Mouse (Mus musculus) CH12.LX (cell line): ENCODE measurements around the gene Iqcd. TPM values are rescaled to one million over a fixed set of nuclear protein-coding genes. Genes with fewer than 3 reads are reported as not detected.

Experiments
- DNase-seq: peaks from one replicate; pipeline ENCODE4 v3.0.0-alpha.2; 2013; ENCODE audit errors: extremely low read depth
- H3K27ac ChIP-seq: 2 replicates; pipeline ENCODE4 v1.5.1; 2012; ENCODE audit warnings: low read depth, mild to moderate bottlenecking, control low read depth, moderate library complexity; ENCODE audit not compliant: insufficient read depth
- H3K27me3 ChIP-seq: replicated peaks from 2 replicates; pipeline ENCODE3; 2012; ENCODE audit warnings: inconsistent platforms
- H3K36me3 ChIP-seq, 2 experiments: replicated peaks in 1 of 2; 2 replicates each; pipeline versions ENCODE3 to v1.6.1; 2012; ENCODE audit warnings: inconsistent platforms in 1 of 2, low read length in 1 of 2, mild to moderate bottlenecking in 1 of 2, mixed read lengths in 1 of 2, moderate library complexity in 1 of 2; ENCODE audit not compliant: control insufficient read depth in 1 of 2, insufficient read depth in 1 of 2
- H3K4me1 ChIP-seq, 2 experiments: 2 replicates each; pipeline ENCODE4 v1.6.1; 2012; ENCODE audit warnings: inconsistent platforms in 1 of 2, moderate library complexity in 1 of 2; ENCODE audit not compliant: insufficient read depth in 2 of 2, control insufficient read depth in 1 of 2
- H3K4me2 ChIP-seq: 2 replicates; pipeline ENCODE4 v1.6.1; 2012; ENCODE audit warnings: low read depth, mild to moderate bottlenecking, control low read depth; ENCODE audit not compliant: poor library complexity, insufficient read depth, severe bottlenecking
- H3K4me3 ChIP-seq, 3 experiments: fragments of 150-350 bp in 1 of 3; sonication (generic) in 1 of 3; replicated peaks in 1 of 3; 2 replicates each; pipeline versions ENCODE3 to v1.5.1; 2011 to 2012; ENCODE audit warnings: low read depth in 2 of 3, low read length in 2 of 3, mild to moderate bottlenecking in 2 of 3, moderate library complexity in 2 of 3, control low read depth in 1 of 3, improper control_type of control experiment in 1 of 3, inconsistent platforms in 1 of 3, mixed read lengths in 1 of 3; ENCODE audit not compliant: poor library complexity in 1 of 3
- H3K79me2 ChIP-seq: replicated peaks from 2 replicates; pipeline ENCODE4 v1.6.1; 2012; ENCODE audit warnings: mild to moderate bottlenecking, moderate library complexity; ENCODE audit not compliant: control insufficient read depth, poor library complexity, insufficient read depth, severe bottlenecking; ENCODE audit errors: extremely low read depth
- H3K9ac ChIP-seq: 2 replicates; pipeline ENCODE4 v1.6.1; 2012; ENCODE audit warnings: low read depth, mild to moderate bottlenecking, control low read depth, moderate library complexity; ENCODE audit not compliant: insufficient read depth
- H3K9me3 ChIP-seq: replicated peaks from 2 replicates; pipeline ENCODE3; 2012; ENCODE audit warnings: low read length, inconsistent platforms, mixed read lengths
- BHLHE40 ChIP-seq: IDR thresholded peaks from 2 replicates; pipeline ENCODE4 v1.6.1; 2011; ENCODE audit warnings: mild to moderate bottlenecking, low read depth, low read length, improper control_type of control experiment
- CHD1 ChIP-seq: IDR thresholded peaks from 2 replicates; pipeline ENCODE4 v1.6.1; 2012; ENCODE audit warnings: low read depth, low read length, improper control_type of control experiment, inconsistent platforms
- CHD2 ChIP-seq: IDR thresholded peaks from 2 replicates; pipeline ENCODE4 v1.6.1; 2011; ENCODE audit warnings: low read length, improper control_type of control experiment
- E2F4 ChIP-seq: IDR thresholded peaks from 2 replicates; pipeline ENCODE4 v1.6.1; 2011; ENCODE audit warnings: low read depth, low read length, improper control_type of control experiment; ENCODE audit not compliant: insufficient replicate concordance
- ELF1 ChIP-seq: IDR thresholded peaks from 2 replicates; pipeline ENCODE4 v1.6.1; 2014; ENCODE audit warnings: low read depth, mild to moderate bottlenecking, inconsistent platforms, low read length, improper control_type of control experiment
- EP300 ChIP-seq: IDR thresholded peaks from 2 replicates; pipeline ENCODE4 v1.6.1; 2011; ENCODE audit warnings: low read length, improper control_type of control experiment
- ETS1 ChIP-seq: conservative IDR thresholded peaks from 2 replicates; pipeline ENCODE4 v1.6.1; 2012; ENCODE audit warnings: low read depth, mild to moderate bottlenecking, inconsistent platforms, low read length, improper control_type of control experiment, moderate library complexity
- HCFC1 ChIP-seq: IDR thresholded peaks from 2 replicates; pipeline ENCODE4 v1.6.1; 2012; ENCODE audit warnings: low read depth, mild to moderate bottlenecking, inconsistent platforms, low read length, improper control_type of control experiment
- JUN ChIP-seq: IDR thresholded peaks from 2 replicates; pipeline ENCODE4 v1.6.1; 2011; ENCODE audit warnings: low read depth, mild to moderate bottlenecking, low read length, improper control_type of control experiment, moderate library complexity; ENCODE audit not compliant: insufficient read depth
- MAX ChIP-seq: IDR thresholded peaks from 2 replicates; pipeline ENCODE4 v1.6.1; 2011; ENCODE audit warnings: low read length, improper control_type of control experiment
- MEF2A ChIP-seq: IDR thresholded peaks from 2 replicates; pipeline ENCODE4 v1.6.1; 2014; ENCODE audit warnings: low read depth, mild to moderate bottlenecking, inconsistent platforms, low read length, improper control_type of control experiment, borderline replicate concordance
- MXI1 ChIP-seq: IDR thresholded peaks from 2 replicates; pipeline ENCODE4 v1.6.1; 2011; ENCODE audit warnings: mild to moderate bottlenecking, low read depth, low read length, improper control_type of control experiment
- MYC ChIP-seq: IDR thresholded peaks from 2 replicates; pipeline ENCODE4 v1.6.1; 2011; ENCODE audit warnings: low read depth, mild to moderate bottlenecking, improper control_type of control experiment, low read length
- NELFE ChIP-seq: IDR thresholded peaks from 2 replicates; pipeline ENCODE4 v1.6.1; 2011; ENCODE audit warnings: low read depth, low read length, improper control_type of control experiment
- NRF1 ChIP-seq: IDR thresholded peaks from 2 replicates; pipeline ENCODE4 v1.6.1; 2014; ENCODE audit warnings: low read depth, mild to moderate bottlenecking, inconsistent platforms, low read length, improper control_type of control experiment, moderate library complexity
- PAX5 ChIP-seq: IDR thresholded peaks from 2 replicates; pipeline ENCODE4 v1.6.1; 2012; ENCODE audit warnings: low read length, inconsistent platforms, mixed read lengths
- POLR2A ChIP-seq: IDR thresholded peaks from 2 replicates; pipeline ENCODE4 v1.6.1; 2011; ENCODE audit warnings: low read depth, mild to moderate bottlenecking, improper control_type of control experiment, low read length
- POLR2AphosphoS2 ChIP-seq: IDR thresholded peaks from 2 replicates; pipeline ENCODE4 v1.6.1; 2011; ENCODE audit warnings: low read depth, low read length, improper control_type of control experiment
- SIN3A ChIP-seq: IDR thresholded peaks from 2 replicates; pipeline ENCODE4 v1.6.1; 2012; ENCODE audit warnings: low read length, improper control_type of control experiment, inconsistent platforms
- SMC3 ChIP-seq: IDR thresholded peaks from 2 replicates; pipeline ENCODE4 v1.6.1; 2011; ENCODE audit warnings: low read depth, low read length, improper control_type of control experiment
- TCF12 ChIP-seq: IDR thresholded peaks from 2 replicates; pipeline ENCODE4 v1.6.1; 2014; ENCODE audit warnings: low read depth, mild to moderate bottlenecking, inconsistent platforms, low read length, improper control_type of control experiment
- UBTF ChIP-seq: IDR thresholded peaks from 2 replicates; pipeline ENCODE4 v1.6.1; 2012; ENCODE audit warnings: low read depth, mild to moderate bottlenecking, inconsistent platforms, low read length, improper control_type of control experiment, moderate library complexity
- USF2 ChIP-seq: conservative IDR thresholded peaks from 2 replicates; pipeline ENCODE4 v1.6.1; 2011; ENCODE audit warnings: low read depth, low read length, improper control_type of control experiment
- ZC3H11A ChIP-seq: IDR thresholded peaks from 2 replicates; pipeline ENCODE4 v1.6.1; 2012; ENCODE audit warnings: low read depth, mild to moderate bottlenecking, inconsistent platforms, low read length, improper control_type of control experiment
- ZKSCAN1 ChIP-seq: IDR thresholded peaks from 2 replicates; pipeline ENCODE4 v1.6.1; 2012; ENCODE audit warnings: low read depth, inconsistent platforms, low read length, improper control_type of control experiment, borderline replicate concordance
- ZMIZ1 ChIP-seq: IDR thresholded peaks from 2 replicates; pipeline ENCODE4 v1.6.1; 2012; ENCODE audit warnings: low read depth, mild to moderate bottlenecking, inconsistent platforms, low read length, improper control_type of control experiment
- ZNF384 ChIP-seq: IDR thresholded peaks from 2 replicates; pipeline ENCODE4 v1.6.1; 2012; ENCODE audit warnings: low read depth, low read length, improper control_type of control experiment, inconsistent platforms
- dilution Hi-C: fragments of 300-500 bp; cut with MboI; formaldehyde crosslinking; loops from 2 replicates; pipeline ENCODE4 v1.14.3; 2020; ENCODE audit warnings: low sequenced_read_pairs; ENCODE audit not compliant: extremely low pct_unique_long_range_greater_than_20kb, extremely low pct_ligation_motif_present
- in situ Hi-C: fragments of 300-500 bp; cut with MboI; formaldehyde crosslinking; loops from 3 replicates; pipeline ENCODE4 v1.14.3; 2019; ENCODE audit warnings: low sequenced_read_pairs, low pct_ligation_motif_present, low pct_unique_long_range_greater_than_20kb, mixed read lengths
- polyA plus RNA-seq: library from polyadenylated mRNA; unstranded; fragments of >175 nt; gene quantifications from 2 replicates; pipeline ENCODE4 v1.2.1, GENCODE M21; 2012; ENCODE audit warnings: low read depth; ENCODE audit not compliant: insufficient read length
- total RNA-seq, 2 experiments: library from RNA; depleted of rRNA; stranded (reverse); fragments of 300-350 nt in 1 of 2; fragments of >200 nt in 1 of 2; gene quantifications; 2 replicates each; pipeline ENCODE4 v1.2.3; 2012 to 2014

Gene Iqcd
- total and polyA plus RNA-seq, 3 experiments = 0.59 to 0.77 TPM; not detected in 1

- no peak for TF ChIP-seq ZC3H11A
- peak; percentile 51 for TF ChIP-seq POLR2A
- TF ChIP-seq ZNF384 = no peak
Measured at GRCm38 (mm10) chr5:120612442-120612821, 23.6 kb downstream of the Iqcd start, which contains the start of the genes Rita1 and Ddx54 (continued).

- DNase-seq = peak; percentile 100
- in situ Hi-C loops (loop anchor here (25.0 kb wide), 2 partner anchors 351 to 476 kb away; no protein-coding TSS in a partner anchor), dilution Hi-C loops (no loop called here)
- Histone ChIP-seq H3K9ac (peak overlapping the region; percentile 74), H3K79me2 (peaks cover 35% of the 10 kb centered on the region), H3K9me3 (peaks cover 2% of the 10 kb centered on the region), H3K36me3 (peaks cover 16 to 58% of the 10 kb centered on the region in 2 experiments), H3K27me3 (no peaks in the 10 kb centered on the region), H3K4me1 (peaks cover 5 to 21% of the 10 kb centered on the region in 2 experiments; a peak in 3 of 4 replicates), H3K4me3 (peak overlapping the region; percentile 80 to 98 (median 88)), H3K4me2 (peak overlapping the region; percentile 32; the same call in 1 of the 2 replicates), H3K27ac (peak overlapping the region; percentile 73)
- TF ChIP-seq CHD2 (no peak; the same call in 1 of the 2 replicates), NELFE (peak; percentile 98), ZC3H11A (no peak), HCFC1 (peak; percentile 66), TCF12 (peak; percentile 80), POLR2A (peak; percentile 97), ZMIZ1 (peak; percentile 91), MAX (peak; percentile 81), MEF2A (no peak; the same call in 1 of the 2 replicates), ZNF384 (no peak), SMC3 (no peak), E2F4 (no peak), EP300 (no peak), ETS1 (no peak), JUN (no peak), ELF1 (peak; percentile 96), NRF1 (peak; percentile 68), ZKSCAN1 (no peak), USF2 (no peak), CHD1 (no peak), MXI1 (peak; percentile 93), BHLHE40 (no peak), POLR2AphosphoS2 (peak; percentile 91), MYC (peak; percentile 89; the same call in 1 of the 2 replicates), PAX5 (no peak), UBTF (no peak), SIN3A (peak; percentile 66)
Measured at GRCm38 (mm10) chr5:120612822-120613604, 24.2 kb downstream of the Iqcd start.
